ENCODE assay signal across 8 mouse cellular contexts in the genomic region with DNA sequence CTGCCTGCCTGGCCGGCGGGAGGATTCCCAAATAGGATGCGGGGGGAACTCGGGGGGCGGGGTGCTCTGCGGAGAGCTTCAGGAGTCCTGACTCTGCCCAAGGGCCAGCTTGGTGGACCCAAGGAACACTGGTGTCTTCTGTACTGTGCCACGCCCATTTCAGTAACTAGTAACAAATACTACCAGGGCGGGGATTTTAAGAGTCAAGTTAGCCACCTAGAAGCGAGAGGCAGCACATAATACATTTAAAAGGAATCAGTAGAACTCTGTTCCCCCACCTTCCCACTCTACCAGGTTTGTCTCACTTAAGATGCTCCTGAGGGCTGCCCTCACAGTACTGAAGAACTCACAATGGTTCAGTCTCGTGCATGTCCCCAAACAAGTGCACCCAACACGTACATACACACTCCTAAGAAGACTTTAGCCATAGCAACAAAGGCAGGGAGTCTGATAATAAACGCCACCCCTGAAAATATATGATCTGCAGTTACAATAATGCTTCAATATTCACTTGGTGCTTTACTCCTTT.
DNase-seq lines count a peak whose midpoint lies in the region; ATAC-seq and TF ChIP-seq lines count a peak whose summit lies in the region.

No protein-coding gene starts in this region.

- H3K4me3 ChIP-seq in lung, embryonic 15.5 days = peak overlapping the region; percentile 63
- H3K4me3 ChIP-seq in forebrain, embryonic 14.5 days (ENCODE audit: low read depth, low read length) = peak overlapping the region; percentile 54
- peak overlapping the region; percentile 56 for H3K4me3 ChIP-seq in intestine, postnatal 0 days (ENCODE audit: low read depth, low read length)
- H3K4me3 ChIP-seq in neural tube, embryonic 14.5 days (ENCODE audit: low read depth, low read length) = peak overlapping the region; percentile 54

- TF ChIP-seq CTCF in intestine, postnatal 0 days (IDR thresholded peaks at IDR 0.05; ENCODE audit: low read depth) = no peak

- no peaks in the 10 kb centered on the region for H3K9me3 ChIP-seq in lung, embryonic 15.5 days
- H3K9me3 ChIP-seq in forebrain, embryonic 14.5 days (replicated peaks; ENCODE audit: control insufficient read depth, low read length) = no peaks in the 10 kb centered on the region
- H3K9me3 ChIP-seq in intestine, postnatal 0 days (ENCODE audit: control insufficient read depth) = no peaks in the 10 kb centered on the region
- no peaks in the 10 kb centered on the region for H3K9me3 ChIP-seq in neural tube, embryonic 14.5 days (ENCODE audit: control insufficient read depth, low read length)

- no peaks in the 10 kb centered on the region for H3K4me1 ChIP-seq in lung, embryonic 15.5 days
- H3K4me1 ChIP-seq in forebrain, embryonic 14.5 days (ENCODE audit: control insufficient read depth, insufficient read depth, low read length) = no peaks in the 10 kb centered on the region
- no peaks in the 10 kb centered on the region for H3K4me1 ChIP-seq in intestine, postnatal 0 days (replicated peaks; ENCODE audit: control insufficient read depth, insufficient read depth, low read length)
- no peaks in the 10 kb centered on the region for H3K4me1 ChIP-seq in neural tube, embryonic 14.5 days (ENCODE audit: control insufficient read depth, insufficient read depth, low read length)

- no peaks in the 10 kb centered on the region for H3K27me3 ChIP-seq in lung, embryonic 15.5 days
- H3K27me3 ChIP-seq in forebrain, embryonic 14.5 days (replicated peaks; ENCODE audit: control insufficient read depth, insufficient read depth, low read length) = no peaks in the 10 kb centered on the region
- no peaks in the 10 kb centered on the region for H3K27me3 ChIP-seq in intestine, postnatal 0 days (replicated peaks; ENCODE audit: control insufficient read depth, insufficient read depth, low read length)
- no peaks in the 10 kb centered on the region for H3K27me3 ChIP-seq in neural tube, embryonic 14.5 days (ENCODE audit: control insufficient read depth, insufficient read depth, low read length)

- no peak overlapping the region for H3K27ac ChIP-seq in lung, embryonic 15.5 days
- peak overlapping the region; percentile 75; the same call in 1 of the 2 replicates for H3K27ac ChIP-seq in forebrain, embryonic 14.5 days (ENCODE audit: low read depth, low read length)
- no peak overlapping the region for H3K27ac ChIP-seq in intestine, postnatal 0 days (ENCODE audit: low read depth, low read length)
- peak overlapping the region; percentile 73; the same call in 1 of the 2 replicates for H3K27ac ChIP-seq in neural tube, embryonic 14.5 days (ENCODE audit: low read depth, low read length)

- H3K4me2 ChIP-seq in lung, embryonic 15.5 days = peak overlapping the region; percentile 68
- peak overlapping the region; percentile 40 for H3K4me2 ChIP-seq in forebrain, embryonic 14.5 days (ENCODE audit: low read length)
- H3K4me2 ChIP-seq in intestine, postnatal 0 days (replicated peaks; ENCODE audit: low read depth) = peak overlapping the region; percentile 79
- H3K4me2 ChIP-seq in neural tube, embryonic 14.5 days (ENCODE audit: low read depth, low read length) = peak overlapping the region; percentile 41

- DNase-seq in lung, postnatal 25 days (ENCODE audit: low spot score) = no peak
- DNase-seq in forebrain, embryonic 14.5 days (ENCODE audit: low spot score) = no peak
- no peak for DNase-seq in right cerebral cortex, postnatal 10 days (ENCODE audit: low spot score in 2 of 2)
- DNase-seq in spleen, postnatal 4 days (ENCODE audit: low spot score in 2 of 2) = no peak
- no peak for DNase-seq in retina, postnatal 1 day

- ATAC-seq in lung, embryonic 15.5 days (ENCODE audit: borderline replicate concordance, extremely low read depth, low FRiP score, low TSS enrichment) = peak; percentile 21
- peak; percentile 22; the same call in 1 of the 2 replicates for ATAC-seq in forebrain, embryonic 14.5 days
- ATAC-seq in intestine, postnatal 0 days = peak; percentile 53; the same call in 1 of the 2 replicates
- ATAC-seq in neural tube, embryonic 14.5 days (ENCODE audit: low read depth) = peak; percentile 33; the same call in 1 of the 2 replicates

- 23% methylated on average over 12 of the region's 12 CpGs for WGBS in lung, embryonic 15.5 days
- 43% methylated on average over 12 of the region's 12 CpGs for WGBS in forebrain, embryonic 14.5 days
- WGBS in intestine, postnatal 0 days = 18% methylated on average over 12 of the region's 12 CpGs
- WGBS in neural tube, embryonic 14.5 days = 11% methylated on average over 12 of the region's 12 CpGs

- no peaks in the 10 kb centered on the region for H3K36me3 ChIP-seq in lung, embryonic 15.5 days
- H3K36me3 ChIP-seq in forebrain, embryonic 14.5 days (ENCODE audit: control insufficient read depth, insufficient read depth, low read length) = no peaks in the 10 kb centered on the region
- no peaks in the 10 kb centered on the region for H3K36me3 ChIP-seq in intestine, postnatal 0 days (ENCODE audit: control insufficient read depth, insufficient read depth)
- H3K36me3 ChIP-seq in neural tube, embryonic 14.5 days (ENCODE audit: control insufficient read depth, insufficient read depth, low read length) = no peaks in the 10 kb centered on the region

- no peak overlapping the region for H3K9ac ChIP-seq in lung, embryonic 15.5 days
- peak overlapping the region; percentile 70 for H3K9ac ChIP-seq in forebrain, embryonic 14.5 days (ENCODE audit: low read length)
- H3K9ac ChIP-seq in intestine, postnatal 0 days (ENCODE audit: low read depth, low read length) = no peak overlapping the region
- peak overlapping the region; percentile 41 for H3K9ac ChIP-seq in neural tube, embryonic 14.5 days (replicated peaks; ENCODE audit: low read depth, low read length)

Comparison
In these comparisons a context has a peak if more than half of its experiments do, and no peak if none do; other contexts are left out.
1. H3K27ac ChIP-seq: peak in forebrain, embryonic 14.5 days (single experiment) and neural tube, embryonic 14.5 days (single experiment); none in lung, embryonic 15.5 days (single experiment) and intestine, postnatal 0 days (single experiment).
2. H3K9ac ChIP-seq: peak in forebrain, embryonic 14.5 days (single experiment) and neural tube, embryonic 14.5 days (single experiment); none in lung, embryonic 15.5 days (single experiment) and intestine, postnatal 0 days (single experiment).
3. Peak in every context shown above with its lines, with median percentiles within 50 percentile points of each other: ATAC-seq, H3K4me2 ChIP-seq and H3K4me3 ChIP-seq.